Mouse (Mus musculus): Measurements from ENCODE around the gene Apoa1.

DNA sequence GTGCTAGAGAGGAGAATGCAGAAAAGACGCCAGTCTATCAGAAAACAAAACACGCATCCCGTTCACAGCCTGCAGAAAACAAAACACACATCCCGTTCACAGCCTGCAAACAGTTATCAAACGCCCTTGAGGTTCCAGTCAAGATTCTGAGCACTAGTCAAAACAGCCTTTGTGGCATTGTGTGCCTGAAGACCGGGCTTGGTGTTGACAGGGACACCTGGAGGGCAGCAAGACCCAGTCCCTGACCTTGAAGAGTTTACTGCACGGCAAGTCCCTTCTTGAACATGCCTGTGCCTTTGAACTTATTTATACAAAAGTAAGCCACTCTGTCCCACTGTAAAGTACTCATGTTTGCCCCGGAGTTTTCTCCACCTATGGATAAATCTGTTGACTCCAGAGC lies 15.2 kb downstream of the Apoa1 start:
- TF ChIP-seq POLR2A (IDR thresholded peaks at IDR 0.05; ENCODE audit: insufficient read length, low read depth) = no peak
- no peak for TF ChIP-seq MYOD1 (IDR thresholded peaks at IDR 0.05; ENCODE audit: control insufficient read depth in 1 of 3, insufficient read length in 2 of 3, low read depth in 2 of 3)
- no peak for TF ChIP-seq USF1 (IDR thresholded peaks at IDR 0.05; ENCODE audit: low read depth)
- TF ChIP-seq REST (IDR thresholded peaks at IDR 0.05; ENCODE audit: insufficient read depth, insufficient read length) = no peak
- TF ChIP-seq POLR2AphosphoS2 (IDR thresholded peaks at IDR 0.05; ENCODE audit: insufficient read length, low read depth) = no peak
- TF ChIP-seq TCF12 (IDR thresholded peaks at IDR 0.05; ENCODE audit: insufficient read depth, poor library complexity, severe bottlenecking) = no peak
- no peak for TF ChIP-seq CEBPB (IDR thresholded peaks at IDR 0.05; ENCODE audit: insufficient read depth, poor library complexity, severe bottlenecking)
- TF ChIP-seq MYOG (IDR thresholded peaks at IDR 0.05; ENCODE audit: control insufficient read depth in 1 of 3, insufficient read depth in 1 of 3, insufficient read length in 2 of 3, low read depth in 2 of 3) = no peak
- TF ChIP-seq E2F4 (IDR thresholded peaks at IDR 0.05; ENCODE audit: insufficient read depth) = no peak
- TF ChIP-seq MAX (IDR thresholded peaks at IDR 0.05; ENCODE audit: low read depth) = no peak
